Mouse (Mus musculus) neural tube, embryonic 14.5 days (tissue): ENCODE results near the gene Dct. TPM values are rescaled to one million over a fixed set of nuclear protein-coding genes. Genes with fewer than 3 reads are reported as not detected.

Experiments
- ATAC-seq: fragments of 200-750 bp; cut with Nextera tagmentation; 2 replicates; pipeline ENCODE4 v1.8.0; 2017; ENCODE audit warnings: low read depth, mild to moderate bottlenecking, moderate TSS enrichment, moderate library complexity
- H3K27ac ChIP-seq: fragments of 300-500 bp; sonication (generic); 2 replicates; pipeline ENCODE4 v1.5.1; 2014; ENCODE audit warnings: low read depth, mild to moderate bottlenecking, control low read depth, low read length, moderate library complexity, mixed read lengths
- H3K27me3 ChIP-seq: fragments of 300-500 bp; sonication (generic); 2 replicates; pipeline ENCODE4 v1.6.1; 2014; ENCODE audit warnings: low read length; ENCODE audit not compliant: control insufficient read depth, insufficient read depth
- H3K36me3 ChIP-seq: fragments of 300-500 bp; sonication (generic); 2 replicates; pipeline ENCODE4 v1.6.1; 2014; ENCODE audit warnings: low read length, mixed read lengths; ENCODE audit not compliant: control insufficient read depth, insufficient read depth
- H3K4me1 ChIP-seq: fragments of 300-500 bp; sonication (generic); 2 replicates; pipeline ENCODE4 v1.6.1; 2014; ENCODE audit warnings: low read length; ENCODE audit not compliant: control insufficient read depth, insufficient read depth
- H3K4me2 ChIP-seq: fragments of 300-500 bp; sonication (generic); 2 replicates; pipeline ENCODE4 v1.6.1; 2014; ENCODE audit warnings: mild to moderate bottlenecking, low read depth, low read length, control low read depth
- H3K4me3 ChIP-seq: fragments of 300-500 bp; sonication (generic); 2 replicates; pipeline ENCODE4 v1.5.1; 2014; ENCODE audit warnings: low read depth, low read length, control low read depth, mixed read lengths
- H3K9ac ChIP-seq: fragments of 300-500 bp; sonication (generic); replicated peaks from 2 replicates; pipeline ENCODE4 v1.6.1; 2014; ENCODE audit warnings: low read depth, mild to moderate bottlenecking, control low read depth, low read length, mixed read lengths
- H3K9me3 ChIP-seq: fragments of 300-500 bp; sonication (generic); 2 replicates; pipeline ENCODE4 v1.6.1; 2016; ENCODE audit warnings: low read length; ENCODE audit not compliant: control insufficient read depth
- WGBS: fragments of 180-500 bp; shearing (Covaris S2); extraction: QIAGEN DNeasy Blood & Tissue Kit; methylation state at CpG from one replicate; pipeline ENCODE4 v1.1.7; 2014; 5-methylcytosine and 5-hydroxymethylcytosine counted together
- polyA plus RNA-seq: library from polyadenylated mRNA; unstranded; fragments of >200 nt; fragmentation: Nextera tagmentation; extraction: Ambion mirVana; gene quantifications from 2 replicates; pipeline ENCODE4 v1.2.1, GENCODE M21; 2014

Gene Dct
- polyA plus RNA-seq, 1 experiment from 2014 or later, result 0.75 TPM

- peaks cover 5% of the 10 kb centered on the region; the same call in 1 of the 2 replicates for H3K4me1 ChIP-seq
- H3K27ac ChIP-seq, result no peak overlapping the region
- H3K9me3 ChIP-seq, result no peaks in the 10 kb centered on the region
- 0 out of 2 replicates have a peak overlapping the region, but pooled peaks have one; percentile 1 for H3K4me2 ChIP-seq
- 9% methylated on average over 10 of the region's 10 CpGs for WGBS
- H3K4me3 ChIP-seq, result no peak overlapping the region
- H3K9ac ChIP-seq, result no peak overlapping the region
- no peaks in the 10 kb centered on the region for H3K27me3 ChIP-seq
- ATAC-seq, result peak; percentile 80; the same call in 1 of the 2 replicates
- H3K36me3 ChIP-seq, result no peaks in the 10 kb centered on the region
These were observed 30.0 kb downstream of the Dct start for GRCm38 (mm10) chr14:118021867-118022543.

DNA sequence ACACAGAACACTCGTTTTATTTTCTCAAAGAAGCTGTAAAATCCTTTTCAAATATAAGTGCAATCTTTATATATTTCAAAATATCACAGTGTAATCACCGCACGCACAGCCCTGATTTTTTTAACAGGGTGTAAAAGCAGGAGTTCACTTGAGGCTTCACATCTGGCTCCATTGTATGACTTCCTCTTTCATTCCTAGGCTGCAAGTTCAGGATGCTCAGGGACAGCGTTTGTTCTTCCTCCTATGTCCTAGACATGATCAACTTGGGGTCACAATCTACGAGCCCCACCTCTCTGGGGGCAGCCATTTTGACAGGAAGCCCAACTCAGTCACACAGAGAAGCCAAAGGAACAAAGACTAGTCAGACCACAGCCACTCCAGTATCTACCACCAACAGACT lies 32.7 kb downstream of the Dct start:
- no peaks in the 10 kb centered on the region for H3K36me3 ChIP-seq
- no peak for ATAC-seq
- H3K9ac ChIP-seq, result no peak overlapping the region
- peaks cover 5% of the 10 kb centered on the region; the same call in 1 of the 2 replicates for H3K4me1 ChIP-seq
- H3K9me3 ChIP-seq, result no peaks in the 10 kb centered on the region
- no peak overlapping the region for H3K27ac ChIP-seq
- no peak overlapping the region for H3K4me2 ChIP-seq
- WGBS, result 83% methylated on average over 5 of the region's 5 CpGs
- no peaks in the 10 kb centered on the region for H3K27me3 ChIP-seq
- no peak overlapping the region for H3K4me3 ChIP-seq

DNA sequence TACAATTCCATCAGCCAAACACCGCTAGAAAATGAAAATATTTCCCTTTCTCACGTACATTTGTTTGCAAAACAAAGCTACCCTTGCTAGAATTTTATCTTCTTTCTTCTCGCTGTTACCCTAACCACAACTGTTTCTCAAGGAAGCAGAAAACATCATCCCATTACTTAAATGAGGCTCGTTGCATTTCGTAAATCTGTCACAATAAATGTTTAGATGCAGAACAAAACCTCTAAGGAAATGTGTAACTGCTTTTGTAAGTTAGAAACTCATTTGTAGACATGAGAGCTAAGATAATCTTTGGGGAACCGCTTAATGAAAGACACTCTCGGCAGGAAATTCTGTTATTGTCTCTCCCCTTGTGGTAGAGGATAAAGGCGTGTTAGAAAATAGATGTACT lies 38.8 kb downstream of the Dct start:
- WGBS, result 61% methylated on average over 8 of the region's 8 CpGs
- H3K4me3 ChIP-seq, result no peak overlapping the region
- no peaks in the 10 kb centered on the region for H3K27me3 ChIP-seq
- no peak overlapping the region for H3K9ac ChIP-seq
- no peaks in the 10 kb centered on the region for H3K9me3 ChIP-seq
- no peak for ATAC-seq
- no peak overlapping the region for H3K4me2 ChIP-seq
- no peak overlapping the region; the same call in 1 of the 2 replicates for H3K27ac ChIP-seq
- H3K36me3 ChIP-seq, result no peaks in the 10 kb centered on the region
- H3K4me1 ChIP-seq, result no peaks in the 10 kb centered on the region

GRCm38 (mm10) chr14:118009541-118009940 lies 42.5 kb downstream of the Dct start:
- WGBS, result 82% methylated on average over 9 of the region's 9 CpGs
- Histone ChIP-seq H3K9me3 (no peaks in the 10 kb centered on the region), H3K4me1 (no peaks in the 10 kb centered on the region), H3K4me3 (no peak overlapping the region), H3K9ac (no peak overlapping the region), H3K27me3 (no peaks in the 10 kb centered on the region), H3K4me2 (no peak overlapping the region), H3K36me3 (no peaks in the 10 kb centered on the region), H3K27ac (no peak overlapping the region)
- no peak for ATAC-seq

DNA sequence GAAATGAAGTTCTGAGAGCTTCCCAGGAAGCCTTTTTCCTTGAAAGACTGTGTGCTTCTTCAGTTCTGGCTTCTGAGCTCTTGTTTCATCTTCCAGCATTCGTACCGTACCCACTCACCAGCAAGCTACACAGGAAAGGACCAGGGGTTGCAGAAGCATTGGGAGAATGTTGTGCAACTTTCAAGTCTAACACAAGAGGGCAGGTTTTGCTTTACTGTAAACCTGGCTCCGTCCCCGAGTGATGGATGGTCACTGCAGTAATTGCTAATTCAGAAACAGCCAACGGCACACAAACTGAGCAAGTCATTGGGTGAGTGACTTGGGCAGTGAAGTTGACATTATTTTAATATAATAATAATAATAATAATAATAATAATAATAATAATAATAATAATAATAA lies 46.3 kb downstream of the Dct start:
- H3K27ac ChIP-seq, result no peak overlapping the region
- 10% methylated on average over 5 of the region's 5 CpGs for WGBS
- H3K36me3 ChIP-seq, result no peaks in the 10 kb centered on the region
- peaks cover 11% of the 10 kb centered on the region; the same call in 1 of the 2 replicates for H3K4me1 ChIP-seq
- H3K4me3 ChIP-seq, result no peak overlapping the region
- no peaks in the 10 kb centered on the region for H3K27me3 ChIP-seq
- peak; percentile 75 for ATAC-seq
- H3K4me2 ChIP-seq, result no peak overlapping the region
- no peak overlapping the region for H3K9ac ChIP-seq
- H3K9me3 ChIP-seq, result no peaks in the 10 kb centered on the region

DNA sequence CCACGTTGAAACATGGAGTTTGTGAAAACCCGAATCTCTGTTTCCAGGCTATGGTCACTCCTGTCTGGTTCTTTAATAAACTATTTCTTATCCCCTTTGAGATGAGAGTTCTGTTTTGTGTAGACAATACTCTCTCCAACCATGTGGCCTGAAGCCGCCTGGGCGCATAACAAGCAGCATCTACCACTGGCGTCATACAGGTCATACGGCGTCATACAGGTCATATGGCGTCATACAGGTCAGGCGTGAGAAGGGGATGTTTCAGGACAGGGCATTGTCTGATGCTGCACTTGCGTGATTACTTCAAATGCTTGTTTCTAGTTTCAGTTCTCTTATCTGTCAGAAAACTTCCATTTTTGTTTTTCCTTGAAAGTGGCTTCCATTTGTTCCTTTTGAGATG lies 47.6 kb downstream of the Dct start:
- H3K36me3 ChIP-seq, result no peaks in the 10 kb centered on the region
- 92% methylated on average over 10 of the region's 10 CpGs for WGBS
- H3K4me3 ChIP-seq, result no peak overlapping the region
- H3K9ac ChIP-seq, result no peak overlapping the region
- H3K27ac ChIP-seq, result no peak overlapping the region
- no peaks in the 10 kb centered on the region for H3K27me3 ChIP-seq
- no peak for ATAC-seq
- no peak overlapping the region for H3K4me2 ChIP-seq
- no peaks in the 10 kb centered on the region for H3K9me3 ChIP-seq
- peaks cover 11% of the 10 kb centered on the region; the same call in 1 of the 2 replicates for H3K4me1 ChIP-seq

GRCm38 (mm10) chr14:117993845-117994244 lies 58.2 kb downstream of the Dct start:
- no peak overlapping the region for H3K9ac ChIP-seq

DNA sequence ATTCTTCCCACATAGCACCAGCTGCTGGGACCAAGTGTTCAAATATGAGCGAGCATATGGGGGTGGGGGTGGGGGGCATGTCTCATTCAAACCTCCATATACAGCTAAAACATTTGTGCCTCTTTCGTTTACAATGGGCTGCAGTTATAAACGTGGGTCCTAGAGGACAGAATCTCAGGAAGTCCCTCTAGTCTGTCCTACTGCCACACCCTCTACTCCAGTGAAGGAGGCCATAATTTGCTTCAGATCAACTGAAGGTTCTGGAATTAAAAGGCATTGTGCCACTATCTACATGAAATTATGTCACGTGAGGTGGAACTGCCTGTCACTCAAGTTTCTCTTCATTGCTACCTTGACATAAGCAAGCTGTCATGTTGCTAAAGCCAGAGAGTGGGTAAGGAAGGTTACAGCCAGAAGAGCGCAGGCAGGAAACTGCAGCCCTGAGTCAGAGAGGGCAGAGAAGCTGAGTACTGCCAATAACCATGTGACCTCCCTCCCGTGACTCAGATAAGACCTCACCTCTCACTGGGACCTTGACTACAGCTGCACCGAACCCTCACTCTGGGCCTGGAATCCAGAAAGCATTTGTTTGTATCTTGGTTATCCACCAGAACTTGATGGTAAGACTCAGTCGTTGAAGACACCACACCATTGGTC lies 59.3 kb downstream of the Dct start:
- H3K27me3 ChIP-seq, result no peaks in the 10 kb centered on the region
- no peak overlapping the region for H3K4me3 ChIP-seq
- no peak overlapping the region for H3K27ac ChIP-seq
- no peaks in the 10 kb centered on the region for H3K36me3 ChIP-seq
- ATAC-seq, result no peak
- 79% methylated on average over 8 of the region's 8 CpGs for WGBS
- no peak overlapping the region for H3K9ac ChIP-seq
- no peaks in the 10 kb centered on the region for H3K4me1 ChIP-seq
- H3K4me2 ChIP-seq, result no peak overlapping the region
- no peaks in the 10 kb centered on the region for H3K9me3 ChIP-seq

More at GRCm38 (mm10) chr14:117993845-117994244, 58.2 kb downstream of the Dct start:
- no peak for ATAC-seq
- Histone ChIP-seq H3K9me3 (no peaks in the 10 kb centered on the region), H3K4me2 (no peak overlapping the region), H3K27ac (no peak overlapping the region), H3K36me3 (no peaks in the 10 kb centered on the region), H3K4me1 (no peaks in the 10 kb centered on the region), H3K4me3 (no peak overlapping the region), H3K27me3 (no peaks in the 10 kb centered on the region)
- 91% methylated on average over 6 of the region's 6 CpGs for WGBS

DNA sequence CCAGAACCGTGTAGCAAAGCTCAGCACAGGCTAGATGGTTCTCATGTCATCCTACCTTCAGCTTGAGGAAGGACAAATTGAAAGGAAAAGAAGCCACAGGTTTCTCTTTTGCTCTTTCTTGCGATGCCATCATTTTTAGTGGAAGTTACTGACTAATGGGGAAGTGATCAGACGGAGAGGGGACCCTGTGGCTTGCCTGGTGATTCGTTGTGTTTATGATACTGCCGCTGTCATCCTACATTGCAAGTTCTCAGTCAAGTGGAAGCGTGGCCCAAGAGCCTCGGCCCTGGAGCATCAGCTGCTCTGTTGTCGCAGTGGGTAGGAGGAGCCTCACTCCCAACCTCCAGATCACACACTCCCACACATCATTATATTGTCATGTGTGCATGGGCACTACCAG lies 61.8 kb downstream of the Dct start:
- Histone ChIP-seq H3K9me3 (no peaks in the 10 kb centered on the region), H3K36me3 (no peaks in the 10 kb centered on the region), H3K4me3 (no peak overlapping the region), H3K27ac (no peak overlapping the region), H3K27me3 (no peaks in the 10 kb centered on the region), H3K4me1 (no peaks in the 10 kb centered on the region), H3K4me2 (no peak overlapping the region), H3K9ac (no peak overlapping the region)
- ATAC-seq, result no peak
- 79% methylated on average over 8 of the region's 8 CpGs for WGBS
